Mouse (Mus musculus) forebrain, embryonic 12.5 days (tissue): Measurements from ENCODE around the gene Pde4b. TPM values are rescaled to one million over a fixed set of nuclear protein-coding genes. Genes with fewer than 3 reads are reported as not detected.
A peak's percentile ranks its signal among the peaks of the same experiment; 100 is the strongest.
"Not testable (repeated sequence)": the region's sequence is repeated elsewhere in the genome, so short reads cannot be mapped to it uniquely, and the experiment has no call there.

ENCODE experiments used
- ATAC-seq: fragments of 200-750 bp; cut with Nextera tagmentation; 2 replicates; pipeline ENCODE4 v1.8.0; 2017; ENCODE audit warnings: moderate TSS enrichment; ENCODE audit not compliant: low FRiP score
- H3K27ac ChIP-seq: fragments of 300-500 bp; sonication (generic); 2 replicates; pipeline ENCODE4 v1.5.1; 2016; ENCODE audit warnings: mild to moderate bottlenecking
- H3K27me3 ChIP-seq: fragments of 300-500 bp; sonication (generic); 2 replicates; pipeline ENCODE4 v1.6.1; 2016; ENCODE audit warnings: mild to moderate bottlenecking
- H3K36me3 ChIP-seq: fragments of 300-500 bp; sonication (generic); replicated peaks from 2 replicates; pipeline ENCODE4 v1.6.1; 2016; ENCODE audit warnings: mild to moderate bottlenecking
- H3K4me1 ChIP-seq: fragments of 300-500 bp; sonication (generic); 2 replicates; pipeline ENCODE4 v1.6.1; 2016
- H3K4me2 ChIP-seq: fragments of 300-500 bp; sonication (generic); 2 replicates; pipeline ENCODE4 v1.6.1; 2016; ENCODE audit warnings: mild to moderate bottlenecking, moderate library complexity
- H3K4me3 ChIP-seq: fragments of 300-500 bp; sonication (generic); replicated peaks from 2 replicates; pipeline ENCODE4 v1.5.1; 2016; ENCODE audit warnings: mild to moderate bottlenecking
- H3K9ac ChIP-seq: fragments of 300-500 bp; sonication (generic); 2 replicates; pipeline ENCODE4 v1.6.1; 2016; ENCODE audit warnings: mild to moderate bottlenecking
- H3K9me3 ChIP-seq: fragments of 300-500 bp; sonication (generic); 2 replicates; pipeline ENCODE4 v1.6.1; 2016
- WGBS: fragments of 180-500 bp; shearing (Covaris S2); methylation state at CpG from one replicate; pipeline ENCODE4 v1.1.7; 2016; 5-methylcytosine and 5-hydroxymethylcytosine counted together
- polyA plus RNA-seq: library from polyadenylated mRNA; unstranded; fragments of >200 nt; fragmentation: Nextera tagmentation; extraction: Ambion mirVana; gene quantifications from 2 replicates; pipeline ENCODE4 v1.2.1, GENCODE M21; 2016

Gene Pde4b
- polyA plus RNA-seq, 1 experiment from 2014 or later = 7.5 TPM

DNA sequence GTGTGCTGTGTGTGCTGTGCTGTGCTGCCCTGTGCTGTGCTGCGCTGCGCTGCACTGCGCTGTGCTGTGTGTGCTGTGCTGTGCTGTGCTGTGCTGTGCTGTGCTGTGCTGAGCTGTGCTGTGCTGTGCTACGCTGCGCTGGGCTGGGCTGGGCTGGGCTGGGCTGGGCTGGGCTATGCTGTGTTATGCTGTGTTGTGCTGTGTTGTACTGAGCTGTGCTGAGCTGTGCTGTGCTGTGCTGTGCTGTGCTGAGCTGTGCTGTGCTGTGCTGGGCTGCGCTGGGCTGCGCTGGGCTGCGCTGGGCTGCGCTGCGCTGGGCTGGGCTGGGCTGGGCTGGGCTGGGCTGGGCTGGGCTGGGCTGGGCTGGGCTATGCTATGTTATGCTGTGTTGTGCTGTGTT is 406.9 kb downstream of the Pde4b start:
- not testable (repeated sequence) for H3K27me3 ChIP-seq, H3K36me3 ChIP-seq, H3K4me2 ChIP-seq, H3K9me3 ChIP-seq, H3K9ac ChIP-seq, H3K4me1 ChIP-seq, H3K27ac ChIP-seq, H3K4me3 ChIP-seq
- 0 out of 2 replicates have a peak, but pooled peaks have one; percentile 66 for ATAC-seq
- WGBS = 91% methylated on average over 6 of the region's 10 CpGs

DNA sequence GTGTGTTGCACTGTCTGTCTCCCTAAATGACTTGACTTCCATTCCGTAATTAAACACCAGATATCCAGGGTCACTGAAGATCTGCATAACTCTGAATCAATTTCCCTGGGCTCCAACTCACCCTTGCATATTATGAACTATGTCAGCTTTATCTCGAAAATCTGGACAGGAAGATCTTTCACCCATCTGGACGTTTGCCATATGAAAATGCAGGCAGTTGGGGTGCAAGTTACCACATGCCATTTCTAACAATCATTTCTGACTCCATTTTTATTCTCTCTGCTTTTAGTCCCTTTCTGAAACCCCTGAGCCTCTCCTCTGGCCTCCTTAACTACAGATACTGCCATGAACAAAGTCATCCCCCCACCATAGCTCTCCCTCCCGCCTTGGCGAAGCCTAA is 407.7 kb downstream of the Pde4b start:
- WGBS = 76% methylated on average over 5 of the region's 5 CpGs
- H3K4me1 ChIP-seq = peaks cover 9% of the 10 kb centered on the region
- no peak for ATAC-seq

DNA sequence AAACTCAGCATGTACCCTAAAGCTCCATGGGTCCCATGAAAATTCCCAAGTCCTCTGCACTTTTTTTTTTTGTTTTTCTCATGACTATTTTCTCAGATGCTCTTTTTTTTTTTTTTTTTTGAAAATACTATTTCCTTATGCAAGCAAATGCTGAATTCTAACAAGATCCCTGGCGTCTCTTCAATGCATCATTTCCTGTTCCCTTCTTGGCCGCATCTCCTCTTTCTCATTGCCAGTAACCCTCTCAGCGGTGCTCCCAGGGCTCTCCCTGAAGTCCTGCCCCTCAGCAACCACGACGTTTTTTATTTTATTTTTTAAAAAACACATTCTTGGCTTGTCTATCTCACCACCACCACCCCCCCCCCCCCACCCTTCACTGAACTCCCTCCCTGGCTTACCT is 408.1 kb downstream of the Pde4b start:
- H3K36me3 ChIP-seq = no peaks in the 10 kb centered on the region
- no peak overlapping the region for H3K27ac ChIP-seq
- H3K4me2 ChIP-seq = no peak overlapping the region
- ATAC-seq = no peak
- no peaks in the 10 kb centered on the region for H3K27me3 ChIP-seq
- H3K4me1 ChIP-seq = peaks cover 9% of the 10 kb centered on the region
- no peak overlapping the region for H3K4me3 ChIP-seq
- WGBS = 85% methylated on average over 5 of the region's 5 CpGs
- H3K9me3 ChIP-seq = no peaks in the 10 kb centered on the region
- no peak overlapping the region for H3K9ac ChIP-seq

More for the DNA sequence above, 407.7 kb downstream of the Pde4b start:
- Histone ChIP-seq H3K27me3 (no peaks in the 10 kb centered on the region), H3K4me2 (no peak overlapping the region), H3K9ac (no peak overlapping the region), H3K36me3 (no peaks in the 10 kb centered on the region), H3K4me3 (no peak overlapping the region), H3K9me3 (no peaks in the 10 kb centered on the region), H3K27ac (no peak overlapping the region)

GRCm38 (mm10) chr4:102496269-102497177 is 409.2 kb downstream of the Pde4b start:
- H3K36me3 ChIP-seq = no peaks in the 10 kb centered on the region
- ATAC-seq = no peak
- peaks cover 9% of the 10 kb centered on the region for H3K4me1 ChIP-seq
- no peaks in the 10 kb centered on the region for H3K9me3 ChIP-seq
- 90% methylated on average over 20 of the region's 20 CpGs for WGBS
- no peak overlapping the region for H3K4me2 ChIP-seq
- no peak overlapping the region for H3K9ac ChIP-seq
- no peak overlapping the region for H3K27ac ChIP-seq
- H3K4me3 ChIP-seq = no peak overlapping the region
- H3K27me3 ChIP-seq = no peaks in the 10 kb centered on the region

GRCm38 (mm10) chr4:102497221-102497620 is 409.9 kb downstream of the Pde4b start:
- H3K9me3 ChIP-seq = no peaks in the 10 kb centered on the region
- H3K27me3 ChIP-seq = no peaks in the 10 kb centered on the region
- no peak overlapping the region for H3K9ac ChIP-seq
- H3K4me2 ChIP-seq = no peak overlapping the region
- no peak overlapping the region for H3K27ac ChIP-seq
- no peak for ATAC-seq
- no peak overlapping the region for H3K4me3 ChIP-seq
- no peaks in the 10 kb centered on the region for H3K36me3 ChIP-seq
- H3K4me1 ChIP-seq = peaks cover 9% of the 10 kb centered on the region
- WGBS = 91% methylated on average over 3 of the region's 3 CpGs

GRCm38 (mm10) chr4:102498169-102498919 is 411.0 kb downstream of the Pde4b start:
- H3K4me1 ChIP-seq = no peaks in the 10 kb centered on the region
- WGBS = 87% methylated on average over 4 of the region's 4 CpGs
- H3K9ac ChIP-seq = no peak overlapping the region
- no peaks in the 10 kb centered on the region for H3K9me3 ChIP-seq
- no peak overlapping the region for H3K27ac ChIP-seq
- H3K4me2 ChIP-seq = no peak overlapping the region
- H3K27me3 ChIP-seq = no peaks in the 10 kb centered on the region
- no peaks in the 10 kb centered on the region for H3K36me3 ChIP-seq
- ATAC-seq = no peak
- no peak overlapping the region for H3K4me3 ChIP-seq

DNA sequence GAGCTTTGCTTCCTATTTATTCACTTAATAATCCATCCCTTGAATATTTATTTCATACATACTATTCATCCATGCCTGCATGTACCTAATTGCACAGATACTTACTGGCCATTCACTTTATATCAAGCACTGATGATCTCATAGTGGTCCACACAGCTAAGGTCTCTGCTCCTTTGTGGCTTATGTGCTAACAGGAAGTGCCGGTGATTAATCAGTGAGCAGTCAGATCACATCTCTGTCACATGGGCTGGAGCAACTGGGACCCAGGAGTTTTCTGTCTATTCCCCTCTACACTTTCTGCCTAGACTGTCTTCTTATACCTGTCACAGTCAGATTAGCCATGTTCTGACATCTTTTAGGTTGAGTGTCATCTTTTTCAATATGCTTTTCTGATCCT is 411.6 kb downstream of the Pde4b start:
- H3K4me3 ChIP-seq = no peak overlapping the region
- ATAC-seq = no peak
- no peaks in the 10 kb centered on the region for H3K4me1 ChIP-seq
- H3K9me3 ChIP-seq = no peaks in the 10 kb centered on the region
- H3K9ac ChIP-seq = no peak overlapping the region
- H3K27me3 ChIP-seq = no peaks in the 10 kb centered on the region
- WGBS = 89% methylated on average over 1 of the region's 1 CpGs
- H3K27ac ChIP-seq = no peak overlapping the region
- H3K36me3 ChIP-seq = no peaks in the 10 kb centered on the region
- no peak overlapping the region for H3K4me2 ChIP-seq

DNA sequence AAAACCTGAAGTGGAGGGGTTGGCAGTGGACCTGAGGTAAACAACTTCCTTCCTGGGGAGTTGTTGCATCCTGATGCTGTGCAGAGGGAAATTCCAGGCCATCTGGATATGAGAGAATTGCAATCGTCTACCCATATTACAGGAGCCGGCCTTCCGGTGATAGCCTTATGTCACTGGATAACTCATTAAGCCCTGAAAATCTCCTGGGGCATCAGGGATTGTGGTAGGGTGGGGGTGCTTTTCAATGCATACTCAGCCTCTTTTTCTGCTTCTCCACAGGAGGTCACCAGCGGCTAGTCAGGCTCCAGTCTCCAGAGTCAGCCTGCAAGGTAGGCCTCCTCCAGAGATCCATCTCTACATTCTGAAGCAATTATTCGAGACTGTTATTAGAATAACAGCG is 418.4 kb downstream of the Pde4b start:
- no peak overlapping the region for H3K9ac ChIP-seq
- 0 out of 2 replicates have a peak, but pooled peaks cover 4% of the 10 kb centered on the region for H3K27me3 ChIP-seq
- no peaks in the 10 kb centered on the region for H3K9me3 ChIP-seq
- H3K4me1 ChIP-seq = peaks cover 2% of the 10 kb centered on the region; the same call in 1 of the 2 replicates
- no peak overlapping the region for H3K27ac ChIP-seq
- WGBS = 42% methylated on average over 6 of the region's 6 CpGs
- H3K4me2 ChIP-seq = no peak overlapping the region
- no peak overlapping the region for H3K4me3 ChIP-seq
- no peak for ATAC-seq
- no peaks in the 10 kb centered on the region for H3K36me3 ChIP-seq

DNA sequence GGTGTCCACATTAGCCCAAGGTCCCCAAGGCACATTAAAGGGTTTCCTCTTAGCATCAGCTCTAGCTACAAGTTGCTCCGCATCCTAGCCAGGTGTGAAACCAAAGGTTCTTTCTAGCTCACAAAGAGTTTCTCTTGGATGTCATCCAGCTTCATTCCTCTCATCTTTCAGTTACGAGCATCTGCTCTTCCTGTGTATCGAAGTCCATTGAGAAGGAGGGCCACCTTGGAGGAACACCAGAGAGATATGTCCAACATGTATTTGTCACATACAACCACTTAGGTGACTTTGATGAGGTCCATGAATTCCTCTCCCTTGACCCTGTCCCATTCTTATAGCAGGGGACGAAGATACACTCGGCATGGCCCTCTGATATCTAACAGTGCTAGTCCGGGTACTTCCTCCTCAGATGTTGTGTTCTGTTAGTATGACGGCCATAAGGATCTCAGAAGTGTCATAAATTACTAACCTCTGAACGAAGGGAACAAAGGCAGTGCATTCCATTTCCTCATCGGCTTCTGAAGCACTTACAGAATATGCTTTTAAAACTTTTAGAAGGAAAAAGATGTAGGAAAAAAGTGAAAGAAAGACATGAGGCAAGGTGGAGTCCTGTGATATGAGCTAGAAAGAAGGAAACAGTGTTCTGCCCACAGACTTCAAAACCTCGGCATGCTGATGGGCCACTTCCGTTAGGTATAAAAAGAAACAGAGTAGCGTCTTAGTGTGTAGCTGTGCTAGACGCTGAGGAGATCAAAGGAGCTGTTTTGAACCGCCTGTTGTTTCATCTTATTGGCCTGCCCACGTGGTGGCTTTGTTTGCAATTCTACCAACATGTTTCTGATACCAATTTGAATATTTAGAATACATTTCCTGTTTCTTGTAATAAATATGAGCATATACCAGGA is 419.3 kb downstream of the Pde4b start:
- H3K27me3 ChIP-seq = 0 out of 2 replicates have a peak, but pooled peaks cover 4% of the 10 kb centered on the region
- no peak for ATAC-seq
- WGBS = 88% methylated on average over 15 of the region's 15 CpGs
- H3K4me2 ChIP-seq = no peak overlapping the region
- H3K4me3 ChIP-seq = no peak overlapping the region
- H3K4me1 ChIP-seq = peaks cover 11% of the 10 kb centered on the region
- no peak overlapping the region for H3K9ac ChIP-seq
- no peak overlapping the region for H3K27ac ChIP-seq
- H3K36me3 ChIP-seq = no peaks in the 10 kb centered on the region
- H3K9me3 ChIP-seq = no peaks in the 10 kb centered on the region

DNA sequence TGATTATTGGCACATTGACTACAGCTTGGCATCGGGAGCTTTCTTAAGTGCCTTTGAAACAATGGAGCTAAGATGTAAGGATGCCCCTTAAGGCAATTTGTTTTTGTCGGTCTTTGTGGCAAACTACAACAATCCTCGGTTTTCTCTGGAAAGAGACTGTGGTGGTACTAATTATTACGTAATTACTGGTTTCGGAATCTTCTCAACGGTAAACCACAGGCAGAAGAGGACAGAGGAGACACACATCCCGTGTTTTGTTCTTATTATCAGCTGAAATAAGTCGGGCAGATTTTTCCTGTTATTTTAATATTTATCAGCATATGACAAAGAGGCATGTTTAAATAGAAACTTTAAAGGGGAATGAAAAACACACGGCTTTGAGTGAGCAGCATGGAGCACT is 420.0 kb downstream of the Pde4b start:
- Histone ChIP-seq H3K36me3 (no peaks in the 10 kb centered on the region), H3K27me3 (0 out of 2 replicates have a peak, but pooled peaks cover 8% of the 10 kb centered on the region), H3K27ac (no peak overlapping the region), H3K9ac (no peak overlapping the region), H3K9me3 (no peaks in the 10 kb centered on the region), H3K4me3 (no peak overlapping the region), H3K4me2 (no peak overlapping the region), H3K4me1 (peaks cover 14% of the 10 kb centered on the region)
- ATAC-seq = no peak
- WGBS = 79% methylated on average over 9 of the region's 9 CpGs

GRCm38 (mm10) chr4:102507753-102508152 is 420.4 kb downstream of the Pde4b start:
- no peak overlapping the region for H3K9ac ChIP-seq
- H3K4me3 ChIP-seq = no peak overlapping the region
- H3K4me1 ChIP-seq = peaks cover 14% of the 10 kb centered on the region
- ATAC-seq = no peak
- H3K27me3 ChIP-seq = 0 out of 2 replicates have a peak, but pooled peaks cover 9% of the 10 kb centered on the region
- 84% methylated on average over 2 of the region's 2 CpGs for WGBS
- no peaks in the 10 kb centered on the region for H3K9me3 ChIP-seq
- H3K36me3 ChIP-seq = no peaks in the 10 kb centered on the region
- no peak overlapping the region for H3K27ac ChIP-seq
- H3K4me2 ChIP-seq = no peak overlapping the region

DNA sequence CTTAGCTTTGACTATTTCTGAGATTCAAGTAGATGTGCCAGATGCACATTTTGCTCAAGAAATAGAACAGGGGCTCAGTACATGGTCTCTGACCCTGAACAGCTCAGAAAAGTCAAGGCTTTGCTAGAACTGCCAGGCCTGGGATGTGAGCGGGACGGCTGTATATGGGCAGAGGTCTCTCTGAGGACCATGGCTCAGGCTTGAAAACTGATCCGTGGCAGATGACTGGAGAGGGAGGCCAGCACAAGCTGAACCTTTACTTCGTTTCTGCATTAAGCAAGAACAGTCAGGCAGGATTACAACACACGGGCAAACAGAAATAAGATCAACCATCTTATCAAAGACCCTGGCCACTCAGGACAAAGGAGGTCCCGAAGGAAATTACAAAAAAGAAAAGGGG is 422.7 kb downstream of the Pde4b start:
- no peak overlapping the region for H3K27ac ChIP-seq
- H3K27me3 ChIP-seq = 0 out of 2 replicates have a peak, but pooled peaks cover 7% of the 10 kb centered on the region
- H3K4me1 ChIP-seq = peaks cover 18% of the 10 kb centered on the region
- no peak overlapping the region for H3K9ac ChIP-seq
- H3K9me3 ChIP-seq = no peaks in the 10 kb centered on the region
- H3K4me3 ChIP-seq = no peak overlapping the region
- H3K36me3 ChIP-seq = no peaks in the 10 kb centered on the region
- ATAC-seq = no peak
- WGBS = 82% methylated on average over 6 of the region's 6 CpGs
- no peak overlapping the region for H3K4me2 ChIP-seq
